19 mouse cellular contexts compared by ENCODE assay signal in the genomic region with DNA sequence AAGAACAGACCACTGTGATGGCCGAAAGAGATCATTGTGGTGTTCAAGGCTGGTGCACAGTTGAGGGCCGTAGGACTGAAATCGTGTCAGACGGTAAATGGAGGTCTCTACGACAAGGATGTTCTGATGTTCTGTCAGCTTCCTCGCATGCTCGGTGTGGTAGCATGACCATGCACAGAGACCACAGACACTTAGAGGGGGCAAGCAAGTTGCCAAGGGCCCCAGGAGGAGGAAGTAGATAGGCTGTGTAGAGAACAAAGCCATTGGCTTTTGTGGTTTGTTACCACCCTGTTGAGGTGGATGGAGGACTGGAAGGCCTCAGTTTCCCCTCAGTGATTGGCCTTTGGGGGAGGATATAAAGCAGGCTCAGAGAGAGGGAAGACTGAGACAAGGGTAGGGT. TPM values are rescaled to one million over a fixed set of nuclear protein-coding genes. Genes with fewer than 3 reads are reported as not detected.
"Had no signal": no experiment of that assay in that cellular context is flagged by ENCODE, and none has a peak within 500 bp of the region (broad histone marks: within the 10 kb centered on the region; RNA-seq: fewer than 3 reads in every experiment).

No protein-coding gene starts in this region.

- H3K9ac ChIP-seq: limb, embryonic 15.5 days; liver, embryonic 13.5 days; midbrain, embryonic 12.5 days; stomach, embryonic 15.5 days had no signal

- H3K4me2 ChIP-seq: limb, embryonic 15.5 days; liver, embryonic 13.5 days; midbrain, embryonic 12.5 days; stomach, embryonic 15.5 days had no signal

- H3K9me3 ChIP-seq: limb, embryonic 15.5 days; liver, embryonic 13.5 days; midbrain, embryonic 12.5 days; stomach, embryonic 15.5 days had no signal

- H3K27me3 ChIP-seq: limb, embryonic 15.5 days; liver, embryonic 13.5 days; midbrain, embryonic 12.5 days; stomach, embryonic 15.5 days had no signal

- H3K4me1 ChIP-seq: limb, embryonic 15.5 days; midbrain, embryonic 12.5 days; stomach, embryonic 15.5 days had no signal

- ATAC-seq: midbrain, embryonic 16.5 days had no signal

- H3K27ac ChIP-seq: kidney, postnatal 0 days; limb, embryonic 15.5 days; liver, embryonic 13.5 days; midbrain, embryonic 12.5 days; stomach, embryonic 15.5 days had no signal

- H3K4me3 ChIP-seq: limb, embryonic 15.5 days; liver, embryonic 13.5 days; midbrain, embryonic 12.5 days; stomach, embryonic 15.5 days had no signal

- H3K36me3 ChIP-seq: limb, embryonic 15.5 days; liver, embryonic 13.5 days; midbrain, embryonic 12.5 days; stomach, embryonic 15.5 days had no signal

- DNase-seq: kidney, adult 9 months; kidney, postnatal 4 days; liver, embryonic 13.5 days; lung, adult 18-20 months; right cerebral cortex, postnatal 14 days; thymus, adult 2 months; thymus, postnatal 25 days had no signal

RNA-seq across cellular contexts. Expression of gene Ccl5, which starts 38.9 kb away (rescaled TPM):
- total RNA-seq: layer of hippocampus, postnatal 14 days; left cerebral cortex, postnatal 25 days had no signal
- polyA plus RNA-seq: limb, embryonic 11.5 days; midbrain, embryonic 12.5 days; midbrain, embryonic 16.5 days; neural tube, embryonic 14.5 days had no signal

RNA-seq across cellular contexts. Expression of gene Heatr9, which starts 47.3 kb away (rescaled TPM):
- total RNA-seq: layer of hippocampus, adult 8-10 months; layer of hippocampus, postnatal 14 days; left cerebral cortex, adult 8-10 months; left cerebral cortex, postnatal 25 days had no signal
- polyA plus RNA-seq: kidney, postnatal 0 days; limb, embryonic 11.5 days; limb, embryonic 15.5 days; liver, embryonic 13.5 days; lung, embryonic 16.5 days; midbrain, embryonic 12.5 days; midbrain, embryonic 16.5 days; neural tube, embryonic 14.5 days; stomach, embryonic 15.5 days had no signal
